Mouse (Mus musculus): ENCODE measurements around the gene Ankef1. TPM values are rescaled to one million over a fixed set of nuclear protein-coding genes. Genes with fewer than 3 reads are reported as not detected.

Ankef1 gene
- total RNA-seq, 2 experiments from 2014 or later: not detected

- no peak for ATAC-seq (replicated peaks; ENCODE audit: poor library complexity)
Measured at GRCm38 (mm10) chr2:136598743-136599142, 97.0 kb downstream of the Ankef1 start.

- no peak for ATAC-seq (replicated peaks; ENCODE audit: poor library complexity)
Measured at GRCm38 (mm10) chr2:136600651-136601170, 99.0 kb downstream of the Ankef1 start.

GRCm38 (mm10) chr2:136601206-136601605 lies 99.5 kb downstream of the Ankef1 start:
- no peak for ATAC-seq (replicated peaks; ENCODE audit: poor library complexity)

Other genes starting within 250 kb of the Ankef1 start
- gene Pak7, start 113.9 kb upstream of the Ankef1 start, total RNA-seq (2015): not detected in 2 replicates
- 0.07 TPM in 1 of 2 replicates, not detected in the other for gene Pak7, start 113.9 kb upstream of the Ankef1 start, total RNA-seq (2017)
- not detected in 2 replicates for gene Snap25, start 211.5 kb downstream of the Ankef1 start, total RNA-seq (2015)
- not detected in 2 replicates for gene Snap25, start 211.5 kb downstream of the Ankef1 start, total RNA-seq (2017)

All from megakaryocyte progenitor cell, adult 5-6 weeks (primary cell).